Mouse (Mus musculus) cerebellum, postnatal 36 days (tissue): ENCODE measurements around the gene Hmox2.
"Not testable (repeated sequence)": the region's sequence is repeated elsewhere in the genome, so short reads cannot be mapped to it uniquely, and the experiment has no call there.

ENCODE experiments used
- DNase-seq, 2 experiments: peaks; one replicate each; pipeline ENCODE4 v3.0.0; 2021 to 2022; ENCODE audit warnings: mixed read lengths in 2 of 2

Gene Hmox2

DNA sequence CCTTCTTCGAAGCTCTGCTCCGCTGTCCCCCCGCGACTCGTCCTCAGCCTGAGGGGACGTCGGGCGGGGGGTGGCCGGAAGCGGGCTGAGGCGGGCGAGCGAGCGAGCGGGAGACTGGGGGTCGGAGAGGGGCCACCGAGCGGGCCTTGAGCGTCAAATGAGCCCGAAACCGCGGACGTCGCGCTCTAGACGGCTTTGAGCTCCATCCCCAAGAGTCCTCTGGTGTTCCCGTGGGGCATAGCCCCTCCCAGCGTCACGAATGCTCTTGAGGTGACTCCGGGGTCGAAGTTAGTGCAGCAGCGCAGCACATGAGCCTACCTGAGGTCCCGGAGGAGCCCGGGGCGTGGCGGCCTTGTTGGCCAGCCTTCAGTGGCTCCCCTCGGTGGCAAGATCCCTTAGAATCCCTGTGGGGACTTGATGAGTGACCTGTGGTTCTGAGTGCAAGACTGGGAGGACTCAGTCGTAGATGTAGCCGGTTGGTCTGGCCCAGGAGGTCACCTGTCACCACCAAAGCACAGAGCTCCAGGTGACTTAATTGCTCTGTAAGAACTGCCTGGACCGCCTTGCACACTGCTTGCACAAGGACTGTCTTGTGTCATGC is 467 bp downstream of the Hmox2 start:
- peak in 1 of 2 experiments; percentile 47 for DNase-seq

DNA sequence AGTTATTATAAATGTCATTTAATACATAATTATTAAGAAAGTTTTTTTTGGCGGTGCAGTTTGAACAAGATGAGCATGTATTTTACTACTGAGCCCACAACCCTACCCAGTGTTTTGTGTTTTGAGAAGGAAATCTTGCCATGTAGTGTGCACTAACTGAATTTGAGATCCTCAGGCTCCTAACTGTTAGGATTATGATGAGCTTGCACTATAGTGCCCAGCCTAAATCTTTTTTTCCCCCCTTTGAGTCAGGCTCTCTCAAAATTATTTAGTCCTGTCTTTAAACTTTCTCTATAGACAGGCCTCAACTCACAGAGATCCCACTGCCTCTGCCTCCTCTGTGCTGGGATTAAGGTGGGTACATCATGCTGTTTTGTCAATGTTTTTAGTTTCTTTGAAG is 1.4 kb downstream of the Hmox2 start:
- DNase-seq, result no peak

DNA sequence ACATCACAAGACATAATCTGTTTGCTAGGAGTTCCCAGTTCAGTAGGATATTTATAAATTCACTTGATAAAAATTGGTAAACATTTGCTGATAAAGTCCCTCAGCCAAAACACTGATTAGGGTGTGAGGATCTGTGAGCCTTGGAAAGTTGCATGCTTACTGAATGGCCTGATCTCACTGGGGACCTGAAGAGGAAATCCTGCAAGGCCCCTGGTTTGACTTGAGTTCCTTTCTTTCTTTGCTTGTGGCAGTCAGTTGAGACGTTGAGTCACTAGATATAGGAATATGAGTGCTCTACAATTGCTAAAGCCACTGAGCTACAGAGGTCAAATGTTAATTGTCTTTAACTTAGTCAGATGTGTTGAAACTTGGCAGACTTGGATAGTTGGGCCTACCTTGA is 1.8 kb downstream of the Hmox2 start:
- no peak for DNase-seq

DNA sequence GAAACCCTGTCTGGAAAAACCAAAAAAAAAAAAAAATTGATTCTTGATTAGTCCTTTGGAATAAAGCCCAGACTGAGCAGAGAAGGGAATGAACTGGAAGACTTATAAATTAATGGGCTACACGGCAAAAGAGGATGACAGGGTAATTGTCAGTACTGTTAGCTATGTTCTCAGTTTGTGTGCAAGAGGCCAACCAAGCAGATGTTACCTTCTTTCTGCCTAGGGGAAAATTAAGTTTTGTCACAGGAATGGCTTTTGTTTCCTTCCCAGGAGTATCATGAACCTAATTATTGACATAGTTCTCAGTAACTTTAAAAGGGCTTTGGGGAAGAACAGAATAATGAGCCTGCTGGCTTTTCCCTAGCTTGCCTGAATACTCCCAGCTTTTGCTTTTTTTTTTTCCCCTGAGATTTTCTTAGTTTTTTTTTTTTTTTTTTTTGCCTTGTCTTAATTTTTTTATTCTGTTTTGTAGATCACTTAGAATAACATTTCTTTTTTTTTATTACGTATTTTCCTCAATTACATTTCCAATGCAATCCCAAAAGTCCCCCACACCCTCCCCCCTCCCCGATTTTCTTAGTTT is 4.7 kb downstream of the Hmox2 start:
- no peak for DNase-seq

DNA sequence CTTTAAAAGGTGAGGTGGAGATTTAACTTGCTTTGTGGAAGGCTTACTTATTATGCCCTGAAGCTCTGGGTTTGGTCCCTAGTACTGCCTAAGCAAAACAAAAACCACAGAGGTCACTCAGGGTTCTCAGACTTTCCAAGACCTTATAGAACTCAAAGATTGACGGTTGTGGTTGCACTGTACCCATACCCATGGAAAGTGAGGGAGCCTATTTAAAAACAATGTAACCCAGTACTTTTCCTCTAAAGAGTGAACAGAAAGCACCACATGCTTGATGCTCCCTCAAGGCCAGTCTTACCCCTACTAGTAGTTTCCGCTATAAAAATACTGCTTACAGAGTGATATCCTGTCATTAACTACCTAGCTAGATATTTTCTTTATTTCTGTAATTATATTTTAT is 10.1 kb downstream of the Hmox2 start:
- no peak for DNase-seq

DNA sequence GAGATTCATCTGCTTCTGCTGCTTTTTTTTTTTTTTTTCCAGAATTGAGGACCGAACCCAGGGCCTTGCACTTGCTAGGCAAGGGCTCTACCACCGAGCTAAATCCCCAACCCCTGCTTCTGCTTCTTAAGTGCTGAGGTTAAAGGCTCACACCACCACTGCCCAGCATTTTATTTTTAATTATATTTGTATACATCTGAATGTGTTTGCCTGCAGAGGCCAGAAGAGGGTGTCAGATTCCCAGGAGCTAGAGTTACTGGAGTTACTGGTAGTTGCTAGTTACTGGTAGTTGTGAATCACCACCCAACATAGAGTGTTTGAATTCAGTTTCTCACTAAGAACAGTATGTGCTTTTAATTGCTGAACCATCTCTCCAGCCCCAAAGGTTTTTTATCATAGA is 13.8 kb downstream of the Hmox2 start:
- no peak for DNase-seq

DNA sequence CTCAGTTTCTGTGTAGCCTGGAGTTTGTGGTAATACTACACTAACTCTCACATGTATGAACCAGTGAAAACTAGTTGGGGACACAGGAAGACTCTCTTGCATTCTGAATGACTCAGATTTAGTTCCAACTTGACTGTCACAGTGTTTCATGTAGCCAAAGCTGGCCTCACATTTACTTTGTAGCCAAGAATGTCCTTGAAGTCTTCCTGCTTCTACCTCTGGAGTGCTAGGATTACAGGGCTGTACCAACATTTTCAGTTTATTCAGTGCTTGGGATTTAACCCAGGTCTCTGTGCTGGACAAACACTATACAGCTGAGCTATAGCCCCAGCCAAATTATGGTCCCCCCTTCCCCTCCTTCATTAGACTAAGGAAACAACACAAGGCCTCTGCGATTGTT is 16.0 kb downstream of the Hmox2 start:
- no peak for DNase-seq

DNA sequence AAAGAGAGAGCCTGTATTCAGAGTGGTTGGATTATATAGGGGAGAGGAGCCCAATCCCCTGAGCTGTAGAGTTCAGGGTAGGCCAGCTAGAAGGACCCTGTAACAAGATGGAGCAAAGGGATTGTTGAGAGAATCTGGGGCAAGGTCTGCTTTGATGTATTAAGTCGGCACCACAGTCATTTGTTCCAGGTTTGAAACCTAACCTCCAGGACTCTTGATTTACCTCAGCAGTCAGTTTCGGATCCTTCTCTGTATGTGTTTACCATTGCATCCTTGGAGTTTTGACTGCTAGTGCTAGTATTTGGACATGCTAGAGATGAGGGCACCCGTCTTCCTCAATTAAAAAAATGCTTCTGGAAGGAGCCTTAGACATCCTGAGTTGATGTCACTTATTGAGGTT is 26.0 kb downstream of the Hmox2 start:
- DNase-seq, result no peak

DNA sequence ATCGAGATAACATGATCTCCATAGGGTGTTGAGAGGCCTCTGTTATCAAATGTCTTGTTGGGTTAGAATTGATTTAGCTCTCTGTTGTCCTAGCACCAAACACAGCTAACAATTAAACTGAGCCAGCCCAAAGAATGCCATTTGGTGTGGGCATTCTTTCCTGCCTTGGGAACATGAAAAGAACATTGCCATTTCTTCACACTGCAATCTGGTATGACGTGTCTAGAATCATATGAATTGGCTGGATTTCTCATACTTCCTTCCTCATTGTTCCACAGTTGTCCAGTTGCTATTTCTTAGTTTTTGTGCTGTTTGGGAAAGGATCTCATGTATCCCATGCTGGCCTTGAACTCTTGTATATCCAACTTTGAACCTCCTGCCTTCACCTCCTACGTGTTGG is 27.9 kb downstream of the Hmox2 start:
- no peak for DNase-seq

DNA sequence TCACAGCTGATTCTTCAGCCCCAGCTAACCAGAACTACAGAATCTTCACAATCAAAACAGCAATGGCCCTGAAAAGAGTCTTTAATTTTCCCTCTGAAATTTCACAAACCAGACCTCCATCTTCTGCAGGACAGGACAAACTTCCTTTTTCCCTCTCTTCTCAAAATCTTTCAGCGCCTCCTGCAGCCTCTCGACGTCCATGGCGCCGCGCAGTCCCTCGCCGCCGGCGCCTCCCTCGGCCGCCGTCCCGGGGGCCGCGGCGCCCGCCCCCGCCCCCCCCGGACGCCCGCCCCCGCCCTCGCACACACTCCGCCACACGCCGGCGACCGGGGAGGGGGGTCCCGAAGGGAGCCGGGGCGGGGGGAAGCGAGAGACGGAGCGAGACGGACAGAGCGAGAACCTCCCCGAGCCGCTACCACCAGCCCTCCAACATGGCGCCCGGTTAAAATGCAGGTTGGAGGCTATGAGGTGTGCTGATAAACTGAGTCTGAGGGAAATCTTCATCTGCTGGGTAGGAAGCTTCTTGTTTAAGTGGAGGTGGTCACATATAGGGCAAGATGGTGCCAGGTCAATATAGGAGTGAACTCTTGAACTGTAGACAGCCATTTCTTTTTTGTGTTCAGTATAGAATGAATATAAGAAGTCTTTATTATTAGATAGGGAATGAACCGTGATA is 30.6 kb downstream of the Hmox2 start:
- not testable (repeated sequence) for DNase-seq

DNA sequence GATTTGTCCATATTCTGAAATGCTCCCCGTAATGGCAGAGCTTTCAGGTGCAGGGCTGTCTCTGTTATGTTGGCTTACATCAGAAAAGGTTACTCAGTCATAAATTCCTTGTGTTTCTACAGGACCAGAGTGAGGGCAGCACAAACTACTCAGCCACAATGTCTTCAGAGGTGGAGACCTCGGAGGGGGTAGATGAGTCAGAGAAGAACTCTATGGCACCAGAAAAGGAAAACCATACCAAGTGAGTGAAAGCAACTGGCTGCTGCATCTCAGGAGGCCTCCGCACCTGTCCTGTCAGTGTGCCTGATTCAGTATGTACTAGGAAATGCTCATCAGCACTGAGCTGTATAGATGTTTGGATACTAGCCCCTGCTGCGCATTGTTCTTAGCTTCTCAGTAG is 36.3 kb downstream of the Hmox2 start:
- no peak for DNase-seq

DNA sequence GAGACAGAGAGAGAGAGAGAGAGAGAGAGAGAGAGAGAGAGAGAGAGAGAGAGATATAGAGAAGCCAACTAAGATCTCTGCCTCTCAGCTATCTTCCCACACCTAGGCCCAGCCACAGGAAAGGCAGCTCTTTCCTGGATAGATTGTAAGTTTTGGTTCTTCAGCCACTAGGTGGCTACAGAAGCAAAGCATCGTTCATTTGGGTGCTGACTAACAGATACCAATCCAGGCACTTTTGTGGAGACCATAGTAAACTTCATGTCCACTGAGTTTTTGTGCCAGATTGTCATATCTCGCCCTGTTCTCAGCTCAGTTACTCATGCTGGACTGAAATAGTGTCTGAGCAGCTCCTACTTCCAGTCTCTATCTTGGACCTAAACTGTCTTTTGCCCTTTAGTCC is 37.1 kb downstream of the Hmox2 start:
- no peak for DNase-seq

DNA sequence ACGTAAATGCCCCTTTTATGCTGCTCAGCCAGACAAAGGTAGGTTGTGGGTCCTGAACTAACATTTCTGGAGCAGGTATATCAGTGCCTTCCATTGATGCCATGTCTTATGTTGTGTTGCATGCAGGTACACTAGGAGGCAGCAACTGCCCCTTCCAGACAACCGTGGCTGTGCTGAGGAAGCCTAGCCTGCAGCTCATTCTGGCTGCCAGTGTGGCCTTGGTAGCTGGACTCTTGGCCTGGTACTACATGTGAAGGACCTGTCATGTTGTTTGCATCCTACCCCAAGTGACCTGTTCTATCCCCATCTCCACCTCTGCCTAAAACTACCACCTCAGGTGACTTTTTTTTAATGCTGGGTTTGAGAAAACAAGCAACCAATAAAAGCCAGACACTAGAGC is 39.7 kb downstream of the Hmox2 start:
- DNase-seq, result no peak

DNA sequence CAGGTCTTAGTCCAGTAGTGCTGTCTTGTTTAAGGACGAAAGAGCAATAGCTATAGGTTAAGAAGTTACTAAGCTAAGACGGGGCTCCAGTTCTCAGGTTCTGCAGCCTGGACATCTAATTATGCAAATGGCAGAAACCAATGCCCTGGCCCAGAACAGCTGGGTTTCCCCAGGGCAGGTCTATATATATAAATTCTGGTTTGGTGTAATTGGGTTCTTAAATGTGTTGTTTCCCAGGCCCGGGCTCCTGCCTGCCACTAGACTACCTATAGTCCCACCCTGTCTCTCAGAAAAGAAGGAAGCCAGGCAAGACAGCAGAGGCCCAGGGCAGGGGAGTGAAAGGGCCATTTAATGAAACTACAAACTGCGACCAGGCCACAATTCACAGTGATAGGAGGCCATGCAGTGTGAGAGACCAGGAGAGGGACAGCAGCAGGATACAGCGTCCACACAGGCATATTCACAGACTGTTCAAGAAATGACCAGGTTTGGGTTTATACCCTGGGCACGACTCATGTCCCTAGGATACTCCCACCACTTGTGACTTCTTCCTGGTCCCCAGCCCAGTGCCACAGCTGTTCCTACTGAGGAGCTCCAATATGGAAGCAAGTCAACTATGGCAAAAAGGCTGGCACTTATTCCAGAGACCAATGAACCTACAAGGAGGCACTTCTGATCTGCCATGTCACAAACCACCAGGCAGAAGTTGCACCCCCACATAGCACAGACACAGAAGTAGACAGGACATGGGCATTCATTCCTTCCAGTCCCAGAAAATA is 41.0 kb downstream of the Hmox2 start:
- no peak for DNase-seq

DNA sequence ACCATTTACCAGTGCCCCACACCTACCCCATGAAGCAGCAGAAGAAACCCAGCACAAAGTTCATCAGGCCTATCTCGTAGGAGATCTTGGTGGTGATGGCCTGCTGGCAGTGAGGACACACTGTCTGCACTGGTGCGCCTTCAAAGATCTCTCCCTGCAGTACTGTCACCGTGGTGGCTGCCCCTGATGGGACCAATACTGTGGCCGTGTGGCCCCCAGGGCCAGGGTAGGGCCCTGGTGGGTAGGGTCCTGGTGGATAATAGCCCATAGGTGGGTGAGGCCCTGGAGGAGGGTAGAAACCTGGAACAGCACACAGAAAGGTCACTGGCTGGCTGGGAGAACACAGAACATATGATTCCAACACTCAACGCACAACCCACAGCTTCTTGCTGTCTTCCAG is 42.6 kb downstream of the Hmox2 start:
- no peak for DNase-seq

DNA sequence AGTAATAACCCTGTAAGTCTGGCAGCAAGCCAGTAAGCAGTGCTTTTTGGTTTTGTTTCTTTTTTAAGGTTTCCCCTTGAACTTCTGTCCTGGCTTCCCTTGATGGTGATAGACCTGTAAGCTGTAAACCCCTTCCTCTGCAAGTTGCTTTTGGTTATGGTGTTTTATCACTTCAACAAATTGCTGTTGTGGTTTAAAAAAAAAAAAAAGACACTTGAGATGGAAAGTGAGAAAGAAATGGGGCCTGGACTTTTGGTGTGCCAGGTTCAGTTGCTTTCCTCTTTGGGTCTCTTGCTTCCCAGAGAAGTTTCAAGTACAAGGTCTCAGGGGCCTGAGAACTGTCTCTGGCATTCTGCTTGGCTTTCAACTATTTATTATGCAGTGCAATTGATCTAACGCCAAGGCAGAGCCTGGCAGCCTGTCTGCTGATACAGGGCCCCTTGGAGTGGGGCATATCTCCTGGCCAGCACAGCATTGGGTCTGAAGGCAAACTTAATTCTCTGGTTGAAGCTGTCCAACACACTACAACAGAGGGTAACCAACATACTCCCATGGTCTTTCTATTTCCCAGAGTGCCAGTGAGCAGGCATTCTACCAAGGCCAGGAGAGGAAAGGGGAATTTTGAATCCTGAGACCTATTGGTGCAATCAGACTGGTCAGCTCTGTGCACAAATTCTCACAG is 47.3 kb downstream of the Hmox2 start:
- DNase-seq, result no peak

DNA sequence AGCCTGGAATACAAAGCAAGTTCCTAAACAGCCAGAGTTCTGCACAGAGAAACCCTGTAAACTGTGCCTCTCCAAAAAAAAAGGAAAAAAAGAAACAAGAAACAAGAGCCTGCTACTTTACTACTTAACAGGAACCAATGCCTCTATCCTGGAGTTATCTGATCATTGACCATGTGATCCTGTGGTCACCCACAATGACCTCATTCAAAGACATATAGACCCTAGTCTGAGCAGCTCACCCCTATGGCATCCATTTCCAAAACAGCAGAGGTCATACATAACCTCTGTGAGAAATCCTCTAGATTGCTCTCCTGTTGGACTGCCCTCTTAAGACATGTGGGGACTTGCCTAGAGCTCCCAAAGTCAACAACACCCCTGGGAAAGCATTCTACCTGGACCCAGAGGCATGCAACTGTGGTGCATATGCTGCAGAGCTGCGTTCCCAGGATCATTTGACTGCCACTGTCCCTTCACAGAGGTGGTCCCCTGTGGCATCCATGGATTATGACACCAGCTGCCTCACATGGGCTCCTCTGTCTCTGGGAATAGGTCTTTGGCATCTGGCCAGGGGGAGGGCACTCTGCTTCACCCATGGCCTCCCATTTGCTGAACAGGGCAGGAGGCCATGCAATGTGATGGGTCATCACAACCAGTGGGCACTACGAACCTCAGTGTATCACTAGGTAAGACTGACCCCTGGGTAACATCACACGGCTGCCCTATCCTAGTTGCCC is 51.2 kb downstream of the Hmox2 start:
- DNase-seq, result peak in 1 of 2 experiments; percentile 37

DNA sequence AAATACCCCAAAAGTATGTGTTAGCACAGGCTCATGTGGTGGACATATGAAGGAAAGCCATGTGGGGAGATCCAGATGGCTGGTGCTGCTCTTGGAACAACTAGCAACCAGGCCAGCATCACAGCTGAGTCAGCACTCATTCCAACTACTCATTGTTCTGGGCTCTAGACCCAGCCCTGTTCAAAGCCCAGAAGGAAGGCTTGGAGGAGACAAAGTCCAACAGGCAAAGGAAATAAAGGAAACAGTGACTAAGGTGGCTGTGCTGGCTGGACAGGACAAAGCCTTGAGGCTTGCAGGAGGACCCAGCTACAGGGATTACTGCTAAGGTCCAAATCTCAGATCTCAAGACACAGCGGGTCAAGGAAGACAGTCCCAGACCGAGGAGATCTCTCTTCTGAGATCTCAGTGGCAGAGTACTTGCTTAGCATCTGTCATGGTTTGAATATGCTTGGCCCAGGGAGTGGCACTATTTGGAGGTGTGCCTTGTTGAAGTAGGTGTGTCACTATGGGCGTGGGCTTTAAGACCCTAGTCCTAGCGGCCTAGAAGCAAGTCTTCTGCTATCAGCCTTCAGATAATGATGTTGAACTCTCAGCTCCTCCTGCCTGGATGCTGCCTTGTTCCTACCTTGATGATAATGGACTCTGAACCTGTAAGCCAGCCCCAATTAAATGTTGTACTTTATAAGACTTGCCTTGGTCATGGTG is 51.9 kb downstream of the Hmox2 start:
- peak; percentile 36 to 45 for DNase-seq

DNA sequence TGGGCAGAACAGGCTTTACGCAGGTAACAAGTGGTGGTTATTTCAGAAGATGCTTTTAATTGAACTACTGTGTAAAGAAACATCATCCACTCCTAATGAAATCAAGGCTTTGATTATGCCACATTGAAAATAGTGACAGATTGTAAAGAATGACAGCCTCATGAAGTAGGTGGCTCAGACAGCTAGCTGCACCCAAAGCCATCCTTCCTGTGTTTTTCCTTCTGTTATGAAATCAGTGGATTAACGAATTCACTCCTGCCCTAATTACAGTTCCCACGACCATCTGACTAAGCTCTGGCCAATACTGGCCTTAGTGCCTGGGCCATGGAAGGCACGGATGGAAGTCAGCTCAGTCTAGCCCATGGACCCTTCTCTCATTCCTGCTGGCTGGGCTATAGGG is 52.8 kb downstream of the Hmox2 start:
- no peak for DNase-seq

DNA sequence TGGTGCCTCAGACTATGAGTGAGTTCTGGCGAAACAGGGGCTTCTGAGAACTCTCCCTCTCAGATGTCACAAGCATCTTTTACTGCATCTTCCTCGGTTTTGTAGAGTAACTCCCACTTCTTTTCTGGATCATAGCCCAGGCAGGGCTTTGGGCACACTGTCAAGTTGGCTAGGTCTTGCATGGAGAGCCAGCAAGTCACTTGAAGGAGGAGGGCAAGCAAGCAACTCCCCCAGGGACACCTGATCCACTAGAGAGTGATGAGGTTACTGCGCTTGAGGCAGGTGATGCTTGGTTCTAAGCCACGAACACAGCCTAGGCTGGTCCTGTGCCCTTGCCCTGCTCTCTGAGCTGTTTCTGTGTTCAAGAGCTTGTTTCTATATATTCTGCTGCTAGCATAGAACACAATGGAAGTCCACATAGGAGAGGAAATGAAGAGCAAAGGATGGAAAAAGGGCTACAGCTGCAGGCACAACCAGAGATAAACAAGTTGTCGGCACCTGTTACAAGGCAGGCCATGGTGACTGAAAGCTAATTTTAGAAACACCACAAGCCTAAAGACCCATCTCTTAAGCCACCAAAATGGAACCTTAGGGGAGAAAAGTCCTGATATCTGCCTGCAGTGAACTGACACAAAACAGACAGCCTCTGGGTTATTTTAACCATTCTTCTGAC is 55.5 kb downstream of the Hmox2 start:
- DNase-seq, result peak; percentile 69 to 75

DNA sequence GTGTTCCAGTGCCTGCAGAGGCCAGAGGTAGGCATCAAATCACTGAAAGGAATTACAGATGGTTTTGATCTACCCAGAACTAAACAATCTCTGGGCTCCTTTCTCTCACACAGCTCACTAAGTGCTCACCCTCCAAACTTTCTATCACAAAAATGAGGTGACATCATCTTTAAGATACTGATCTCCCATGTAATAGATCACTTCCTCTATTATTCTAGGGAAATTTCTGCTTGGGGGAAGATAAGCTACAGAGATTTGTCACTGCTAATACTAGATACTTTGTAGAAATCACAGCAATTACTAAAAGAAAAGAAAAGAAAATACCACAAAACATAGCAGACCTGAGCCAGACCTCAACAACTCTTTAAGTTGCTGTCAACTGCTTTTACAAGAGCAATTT is 56.4 kb downstream of the Hmox2 start:
- DNase-seq, result no peak
